Mouse (Mus musculus) splenic B cell, adult 2 months (primary cell): ENCODE results near the gene Ddah1.

Experiments
- DNase-seq: peaks from one replicate; pipeline ENCODE4 v3.0.0-alpha.2; 2011; ENCODE audit warnings: low read depth, low spot score
- H3K27me3 ChIP-seq: 2 replicates; pipeline ENCODE4 v1.6.1; 2012; ENCODE audit warnings: mild to moderate bottlenecking, low read length, moderate library complexity, mixed read lengths; ENCODE audit not compliant: control insufficient read depth, poor library complexity, insufficient read depth, severe bottlenecking
- H3K36me3 ChIP-seq: 2 replicates; pipeline ENCODE4 v1.6.1; 2012; ENCODE audit warnings: mild to moderate bottlenecking, low read length, moderate library complexity, mixed read lengths; ENCODE audit not compliant: control insufficient read depth, poor library complexity, insufficient read depth, severe bottlenecking

Gene Ddah1

DNA sequence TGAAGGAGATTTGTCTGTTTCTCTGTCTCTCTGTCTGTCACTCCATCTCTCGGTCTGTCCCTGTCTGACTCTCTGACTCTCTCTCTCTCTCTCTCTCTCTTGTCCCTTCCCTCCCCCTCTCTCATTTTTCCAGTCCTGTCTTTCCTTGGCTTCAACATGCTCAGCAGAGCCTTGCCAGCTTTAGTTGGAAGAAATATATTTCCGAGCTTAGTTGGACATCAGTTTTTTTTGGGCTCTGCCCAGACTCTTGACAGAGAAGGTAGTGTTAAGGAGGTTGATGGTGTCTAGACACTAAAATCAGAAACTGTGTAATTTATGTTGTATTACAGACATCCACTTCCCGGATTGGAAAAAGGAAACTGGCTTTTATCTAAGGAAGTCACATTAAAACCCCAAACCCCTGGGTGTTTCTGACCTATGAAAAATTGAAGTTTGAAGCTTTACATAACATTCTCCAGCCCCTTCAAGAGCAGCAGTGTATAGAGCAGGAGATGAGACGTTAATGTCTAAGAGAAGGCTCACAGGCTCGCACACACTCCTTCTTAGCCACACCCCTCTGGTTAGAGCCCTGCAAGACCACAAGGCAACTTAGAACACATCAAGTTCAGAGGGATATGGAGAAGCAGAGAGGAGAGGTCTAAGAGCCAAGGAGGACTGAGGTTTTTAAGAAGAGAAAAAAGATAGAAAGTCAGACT lies 21.0 kb downstream of the Ddah1 start:
- no peak for DNase-seq
- H3K36me3 ChIP-seq: no peaks in the 10 kb centered on the region
- no peaks in the 10 kb centered on the region for H3K27me3 ChIP-seq

DNA sequence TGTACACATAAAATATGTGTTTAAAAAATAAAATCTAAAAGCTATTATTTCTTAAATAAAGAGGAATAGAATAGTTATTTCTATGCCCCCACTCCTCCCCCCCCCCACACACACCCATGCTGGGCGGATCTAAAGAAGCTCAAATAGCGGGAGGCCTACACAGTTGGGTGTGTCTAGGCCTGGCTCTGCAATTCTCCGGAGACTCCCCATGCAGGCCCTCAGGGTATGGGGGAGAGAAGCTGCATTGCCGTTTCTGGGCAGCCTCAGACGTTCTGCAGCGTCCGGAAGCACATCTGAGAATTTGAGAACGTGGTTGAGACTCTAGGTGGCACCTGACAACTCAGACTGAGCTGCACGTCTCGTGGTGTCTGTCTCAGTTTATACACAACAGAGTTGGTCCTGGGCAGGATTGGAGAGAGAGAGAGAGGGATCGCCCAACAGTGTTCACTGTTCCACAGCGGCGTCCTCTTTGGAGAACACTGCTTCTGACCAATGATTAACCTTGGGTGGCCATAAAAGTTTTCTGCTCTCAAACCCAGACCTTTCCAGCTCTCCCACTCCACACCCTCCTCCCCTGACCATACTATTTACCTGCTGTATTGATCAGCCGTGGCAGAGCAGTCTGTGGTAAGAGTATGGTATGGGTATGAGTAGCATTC lies 22.4 kb downstream of the Ddah1 start:
- Histone ChIP-seq H3K36me3 (no peaks in the 10 kb centered on the region), H3K27me3 (no peaks in the 10 kb centered on the region)
- no peak for DNase-seq

DNA sequence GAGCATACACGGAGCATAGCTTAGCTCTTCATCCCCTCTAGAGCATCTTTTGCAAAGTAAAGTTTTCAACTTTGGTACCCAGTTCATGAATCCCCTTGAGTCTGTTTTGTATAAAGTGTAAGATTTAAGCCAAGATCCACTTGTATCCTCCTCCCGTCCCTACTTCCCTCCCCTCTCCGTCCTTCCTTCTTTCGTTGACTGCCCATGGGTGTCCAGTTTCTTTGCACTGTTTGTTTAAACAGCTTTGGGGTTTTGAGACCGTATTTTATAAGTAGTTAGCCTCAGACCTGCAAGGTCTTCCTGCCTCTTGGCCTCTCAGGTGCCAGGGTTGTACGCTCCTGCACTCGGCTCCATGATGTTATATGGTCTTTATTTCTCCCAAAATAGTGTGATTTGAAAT lies 26.8 kb downstream of the Ddah1 start:
- no peaks in the 10 kb centered on the region for H3K27me3 ChIP-seq
- no peak for DNase-seq
- no peaks in the 10 kb centered on the region for H3K36me3 ChIP-seq

DNA sequence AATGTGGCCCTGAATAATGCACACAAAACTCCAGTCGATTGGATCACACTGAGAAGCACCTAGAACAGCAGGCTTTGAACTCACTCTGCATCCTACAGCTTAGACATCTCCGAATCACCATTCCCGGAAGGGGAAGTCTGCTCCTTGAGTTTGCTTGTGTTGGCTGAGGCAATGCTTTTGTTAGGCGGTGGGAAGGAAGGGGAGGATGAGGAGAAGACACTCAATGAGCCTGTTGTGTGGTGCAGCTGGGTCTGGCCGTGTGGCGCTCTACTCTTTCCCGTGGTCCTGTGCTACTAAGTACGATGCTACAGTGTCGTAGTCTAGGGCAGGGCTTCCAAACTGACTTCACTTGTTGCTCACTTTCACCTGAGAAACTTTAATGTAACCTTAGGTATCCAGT lies 28.8 kb downstream of the Ddah1 start:
- DNase-seq: no peak
- Histone ChIP-seq H3K36me3 (no peaks in the 10 kb centered on the region), H3K27me3 (no peaks in the 10 kb centered on the region)

DNA sequence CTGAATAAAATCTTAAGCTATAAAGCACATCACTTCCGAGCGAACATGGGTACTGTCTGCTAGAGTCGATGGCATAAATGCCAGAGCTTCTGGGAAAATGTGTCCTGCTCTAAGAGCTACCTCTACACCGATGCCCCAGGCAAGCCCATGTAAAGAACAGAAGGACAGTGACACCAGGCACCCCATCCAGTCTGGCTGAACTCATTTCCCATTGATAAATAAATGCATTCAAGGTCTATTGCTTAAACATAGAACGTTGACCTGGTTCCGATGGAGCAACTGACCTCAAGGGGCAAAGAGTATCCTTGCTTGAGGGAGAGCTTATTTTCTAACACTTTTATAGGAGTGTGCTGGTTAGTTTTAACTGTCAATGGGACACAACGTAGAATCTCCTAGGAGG lies 30.6 kb downstream of the Ddah1 start:
- no peak for DNase-seq
- Histone ChIP-seq H3K27me3 (no peaks in the 10 kb centered on the region), H3K36me3 (no peaks in the 10 kb centered on the region)

DNA sequence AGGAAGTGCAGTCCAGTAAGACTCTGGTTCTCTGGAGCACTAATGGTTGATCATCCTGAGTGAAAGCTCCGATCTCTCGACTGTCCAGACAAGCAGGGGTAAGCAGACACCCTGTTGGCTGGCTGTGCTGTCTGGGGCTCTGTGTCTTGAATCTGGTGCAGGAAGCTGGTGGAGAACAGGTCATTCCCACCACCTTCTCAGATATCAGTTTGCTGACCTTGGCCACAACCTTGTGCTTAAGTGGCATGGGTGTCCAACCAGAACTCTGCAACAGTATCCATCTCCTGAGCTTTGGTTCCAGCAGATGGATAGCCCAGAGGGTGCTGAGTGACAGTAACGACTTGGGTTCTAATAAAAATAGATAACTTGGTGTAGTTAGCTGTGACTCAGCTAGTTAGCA lies 31.8 kb downstream of the Ddah1 start:
- no peaks in the 10 kb centered on the region for H3K27me3 ChIP-seq
- no peaks in the 10 kb centered on the region for H3K36me3 ChIP-seq
- no peak for DNase-seq

DNA sequence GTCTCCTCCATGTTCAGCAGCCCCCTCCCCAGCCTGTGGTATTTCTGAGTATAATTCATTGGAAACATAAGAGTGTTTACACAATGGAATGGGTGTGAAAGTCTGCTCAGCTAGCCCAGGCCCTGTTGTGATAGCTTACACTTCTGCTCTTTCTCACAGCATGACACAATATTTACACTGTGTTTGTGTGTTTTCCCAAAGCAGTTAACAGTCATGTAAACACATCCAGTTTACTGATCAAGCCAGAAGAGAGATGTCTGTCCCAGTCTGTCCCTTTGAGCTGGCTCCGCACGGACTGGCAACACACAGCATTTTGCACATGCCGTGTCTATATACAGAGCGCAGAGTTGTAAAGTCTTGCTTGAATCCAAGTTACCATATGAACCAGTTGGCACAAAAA lies 32.2 kb downstream of the Ddah1 start:
- no peaks in the 10 kb centered on the region for H3K36me3 ChIP-seq
- H3K27me3 ChIP-seq: no peaks in the 10 kb centered on the region
- no peak for DNase-seq

DNA sequence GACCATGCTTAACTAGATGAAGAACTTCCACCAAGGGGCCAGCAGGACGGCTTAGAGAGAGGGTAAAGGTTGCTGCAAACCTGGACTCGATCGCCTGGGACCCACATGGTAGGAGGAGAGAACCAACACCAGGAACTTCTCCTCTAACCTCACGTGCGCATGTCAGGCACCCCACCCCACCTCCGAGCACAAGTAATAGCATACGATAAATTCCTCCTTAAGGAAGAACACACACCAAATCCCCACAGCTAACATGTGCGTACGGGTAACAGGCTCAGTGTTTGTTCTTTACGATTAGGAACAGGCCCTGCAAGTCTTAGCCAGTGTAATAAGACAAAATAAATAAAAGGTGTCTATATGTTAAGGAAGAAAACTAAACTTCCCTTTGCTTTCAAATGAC lies 35.9 kb downstream of the Ddah1 start:
- Histone ChIP-seq H3K36me3 (no peaks in the 10 kb centered on the region), H3K27me3 (no peaks in the 10 kb centered on the region)
- no peak for DNase-seq

DNA sequence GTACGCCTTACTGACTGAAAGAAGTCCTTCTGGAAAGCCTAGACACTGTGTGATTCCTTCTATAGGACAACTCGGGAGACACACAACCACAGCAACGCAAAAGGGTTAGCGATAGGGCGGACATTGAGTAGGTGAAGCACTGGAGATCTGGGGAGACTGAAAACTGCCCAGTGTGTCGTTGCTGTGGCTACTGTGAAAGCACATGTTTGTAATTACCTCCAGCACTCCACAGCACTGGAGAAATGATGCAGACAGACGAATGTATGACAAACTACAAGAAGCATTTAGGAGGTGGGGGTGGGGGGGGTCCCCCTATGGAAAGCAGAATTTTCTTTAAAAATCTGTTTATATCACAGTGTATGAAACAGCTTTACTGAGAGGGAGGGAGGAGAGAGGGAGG lies 37.4 kb downstream of the Ddah1 start:
- Histone ChIP-seq H3K27me3 (no peaks in the 10 kb centered on the region), H3K36me3 (no peaks in the 10 kb centered on the region)
- DNase-seq: no peak

DNA sequence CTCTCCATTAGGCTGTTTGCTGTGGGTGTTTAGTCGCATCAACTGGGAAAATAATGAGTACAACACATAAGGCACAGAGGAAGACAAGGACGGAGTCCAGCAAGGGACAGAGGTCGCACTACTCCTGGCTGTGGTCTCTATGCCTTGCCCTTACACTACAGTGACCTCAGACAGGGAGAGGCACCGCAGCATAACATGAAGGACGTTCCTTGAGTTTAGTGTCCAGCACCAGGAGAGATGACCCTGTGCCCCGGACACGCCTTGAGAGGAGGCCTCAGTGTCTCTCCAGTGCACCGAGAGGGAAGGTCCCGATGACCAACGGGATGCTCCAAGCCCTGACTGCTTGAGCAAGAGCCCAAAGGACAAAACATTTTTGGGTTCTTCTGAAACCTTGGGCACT lies 39.6 kb downstream of the Ddah1 start:
- no peak for DNase-seq
- H3K27me3 ChIP-seq: no peaks in the 10 kb centered on the region
- no peaks in the 10 kb centered on the region for H3K36me3 ChIP-seq

DNA sequence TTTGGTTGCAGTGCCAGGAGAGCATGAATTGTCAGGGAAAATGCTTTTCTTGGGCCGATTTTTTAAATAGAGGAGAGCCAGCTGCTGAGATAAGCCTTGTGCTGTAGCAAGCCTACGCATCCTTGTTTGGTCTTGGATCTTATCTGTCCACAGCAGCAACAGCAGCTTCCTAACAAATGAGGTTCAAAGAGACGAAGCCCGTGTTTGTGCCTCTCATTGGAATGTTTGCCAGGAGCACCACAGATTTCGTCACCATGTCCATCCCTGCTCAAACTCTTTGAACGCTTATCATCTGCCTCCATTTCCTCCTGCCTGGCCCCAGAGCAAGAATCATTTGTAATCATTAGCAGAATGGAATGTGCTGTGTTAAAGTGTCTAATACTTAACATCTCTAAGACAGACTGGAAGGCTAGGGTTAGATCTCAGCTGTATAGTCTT lies 40.3 kb downstream of the Ddah1 start:
- Histone ChIP-seq H3K36me3 (no peaks in the 10 kb centered on the region), H3K27me3 (no peaks in the 10 kb centered on the region)
- DNase-seq: no peak

DNA sequence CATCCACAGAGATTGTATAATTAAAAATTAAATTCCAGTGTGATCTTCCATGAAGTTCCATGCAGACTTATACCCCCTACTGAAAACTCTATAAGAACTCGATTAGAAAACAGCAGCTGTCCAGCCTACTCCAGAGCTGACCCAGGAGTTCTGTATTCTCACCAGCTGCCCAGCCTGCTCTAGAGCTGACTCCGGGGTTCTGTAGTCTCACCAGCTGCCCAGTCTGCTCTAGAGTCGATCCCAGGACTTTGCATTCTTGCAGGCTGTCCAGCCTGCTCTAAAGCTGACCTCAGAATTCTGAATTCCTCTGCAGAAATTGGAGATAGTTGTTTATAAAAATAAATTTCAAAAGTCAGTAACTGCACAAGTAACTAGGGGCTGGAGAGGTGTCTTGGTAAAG lies 40.9 kb downstream of the Ddah1 start:
- DNase-seq: no peak
- Histone ChIP-seq H3K27me3 (no peaks in the 10 kb centered on the region), H3K36me3 (no peaks in the 10 kb centered on the region)

DNA sequence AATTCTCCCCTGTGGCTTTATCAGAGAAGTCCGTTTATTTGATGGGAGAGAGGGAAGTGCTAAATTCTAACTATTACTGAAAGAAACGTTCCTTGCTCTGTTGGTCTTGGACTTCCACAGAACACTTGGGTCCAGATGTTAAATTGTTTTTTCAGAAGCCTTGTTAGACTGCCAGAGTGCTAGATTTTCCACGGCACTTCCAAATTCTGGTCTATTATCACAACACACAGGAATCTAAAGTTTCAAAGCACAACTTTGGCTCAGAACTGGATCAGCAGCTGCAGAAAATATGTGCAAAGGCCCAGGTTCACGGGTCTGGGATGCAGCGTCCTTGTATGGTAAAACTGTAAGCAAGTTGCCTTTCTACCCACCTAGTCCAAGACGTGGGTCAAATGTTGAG lies 43.6 kb downstream of the Ddah1 start:
- Histone ChIP-seq H3K27me3 (no peaks in the 10 kb centered on the region), H3K36me3 (no peaks in the 10 kb centered on the region)
- DNase-seq: no peak

DNA sequence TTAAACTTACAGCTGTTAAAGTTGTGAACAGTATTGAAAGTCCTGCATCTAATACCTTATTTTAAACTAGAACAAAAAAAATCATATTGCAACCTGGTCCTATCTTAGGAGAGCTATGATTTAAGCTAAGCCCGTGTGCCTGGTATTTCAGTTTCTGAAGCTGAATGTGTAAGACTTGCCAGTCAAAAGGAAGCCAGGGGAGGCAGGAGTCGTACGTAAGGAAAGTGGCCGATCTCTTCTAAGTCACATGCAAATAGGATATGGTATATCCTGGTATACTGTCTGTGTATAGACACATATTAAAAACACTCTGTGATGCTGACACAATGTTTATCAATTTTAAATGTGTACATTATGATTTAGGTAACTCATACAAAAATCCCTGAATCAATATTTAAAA lies 47.4 kb downstream of the Ddah1 start:
- Histone ChIP-seq H3K36me3 (no peaks in the 10 kb centered on the region), H3K27me3 (no peaks in the 10 kb centered on the region)
- DNase-seq: no peak

DNA sequence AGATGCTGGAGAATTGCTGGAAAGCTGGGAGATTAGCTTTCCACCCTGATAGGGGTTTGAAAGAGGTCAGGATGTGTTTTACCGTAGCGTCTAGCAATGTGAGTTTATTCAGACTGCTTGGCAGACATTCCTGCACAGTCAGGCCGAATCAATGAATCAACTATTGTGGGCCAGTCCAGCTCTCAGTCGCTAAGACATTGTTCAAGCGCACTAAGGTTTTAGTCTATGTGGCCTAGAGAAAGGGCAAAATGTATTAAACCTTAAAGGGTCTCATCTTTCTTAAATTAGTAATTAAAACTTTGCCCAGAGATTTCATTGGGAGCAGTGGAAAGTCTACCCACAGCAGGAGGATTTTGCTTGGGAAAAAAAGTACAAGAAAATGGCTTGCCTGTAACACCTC lies 48.0 kb downstream of the Ddah1 start:
- Histone ChIP-seq H3K27me3 (no peaks in the 10 kb centered on the region), H3K36me3 (no peaks in the 10 kb centered on the region)
- no peak for DNase-seq

DNA sequence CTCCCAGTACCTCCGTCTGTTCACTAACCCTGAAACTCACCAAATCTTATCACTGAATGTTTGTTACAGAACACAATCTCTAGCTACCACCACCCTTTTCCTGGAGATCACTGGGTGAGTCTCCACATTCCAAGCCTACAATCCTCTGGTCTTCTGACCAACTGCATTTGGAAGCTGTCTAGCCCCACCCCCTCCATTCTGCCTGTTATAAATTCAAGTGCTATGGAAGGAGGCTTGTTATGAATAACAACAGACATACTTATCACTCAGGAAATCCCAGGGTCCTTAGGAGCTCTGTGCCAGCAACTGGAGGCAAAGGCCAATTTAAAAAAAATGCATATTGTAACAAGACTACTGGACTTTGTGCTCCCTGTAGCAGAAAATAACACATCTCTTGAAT lies 58.3 kb downstream of the Ddah1 start:
- H3K36me3 ChIP-seq: no peaks in the 10 kb centered on the region
- no peaks in the 10 kb centered on the region for H3K27me3 ChIP-seq
- DNase-seq: no peak
